Mouse (Mus musculus) CH12.LX (cell line): ENCODE results near the gene Apoa1.

Source experiments
- CTCF ChIP-seq, 2 experiments: IDR thresholded peaks in 1 of 2; conservative IDR thresholded peaks in 1 of 2; 2 replicates each; pipeline ENCODE4 v1.5.1; 2011 to 2012; ENCODE audit warnings: low read depth in 2 of 2, low read length in 2 of 2, improper control_type of control experiment in 1 of 2, inconsistent platforms in 1 of 2, mild to moderate bottlenecking in 1 of 2, moderate library complexity in 1 of 2
- E2F4 ChIP-seq: IDR thresholded peaks from 2 replicates; pipeline ENCODE4 v1.6.1; 2011; ENCODE audit warnings: low read depth, low read length, improper control_type of control experiment; ENCODE audit not compliant: insufficient replicate concordance
- POLR2A ChIP-seq: IDR thresholded peaks from 2 replicates; pipeline ENCODE4 v1.6.1; 2011; ENCODE audit warnings: low read depth, mild to moderate bottlenecking, improper control_type of control experiment, low read length
- POLR2AphosphoS2 ChIP-seq: IDR thresholded peaks from 2 replicates; pipeline ENCODE4 v1.6.1; 2011; ENCODE audit warnings: low read depth, low read length, improper control_type of control experiment
- RCOR1 ChIP-seq: conservative IDR thresholded peaks from 2 replicates; pipeline ENCODE4 v1.6.1; 2012; ENCODE audit warnings: low read depth, mild to moderate bottlenecking, inconsistent platforms, low read length, improper control_type of control experiment
- USF1 ChIP-seq: IDR thresholded peaks from 2 replicates; pipeline ENCODE4 v1.6.1; 2014; ENCODE audit warnings: low read depth, mild to moderate bottlenecking, inconsistent platforms, low read length, improper control_type of control experiment

DNA sequence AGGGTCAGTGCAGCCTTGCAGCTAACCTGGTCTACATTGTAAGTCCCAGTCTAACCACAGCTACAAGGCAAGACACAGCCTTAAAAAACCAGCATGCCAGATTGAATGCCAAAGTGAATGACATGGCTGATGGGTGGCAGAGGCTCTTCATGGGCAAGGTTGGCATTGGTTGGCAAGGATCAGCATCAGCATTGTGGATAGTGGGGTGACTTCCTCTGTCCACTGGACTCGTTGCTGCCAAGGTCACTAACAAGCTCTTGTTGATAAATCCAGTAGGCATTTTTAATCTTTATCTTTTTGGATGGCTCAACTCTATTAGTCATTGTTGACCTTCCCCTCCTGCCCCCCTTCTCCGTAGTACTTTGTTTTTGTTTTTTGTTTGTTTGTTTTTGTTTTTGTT is 28.8 kb upstream of the Apoa1 start:
- TF ChIP-seq USF1 (no peak), POLR2A (no peak), E2F4 (no peak), CTCF (conservative IDR thresholded peaks at IDR 0.05 in 1 of 2, IDR thresholded peaks at IDR 0.05 in 1 of 2; ENCODE audit: low read depth in 2 of 2, low read length in 2 of 2) (no peak), POLR2AphosphoS2 (no peak), RCOR1 (no peak)
